Mouse (Mus musculus): ENCODE data around the gene Rarres2. TPM values are rescaled to one million over a fixed set of nuclear protein-coding genes. Genes with fewer than 3 reads are reported as not detected.
A peak's percentile ranks its signal among the peaks of the same experiment; 100 is the strongest.

The Rarres2 gene
- polyA plus RNA-seq (2015; fragmentation: Nextera tagmentation; extraction: Ambion mirVana), result 76.6 and 84.0 TPM in 2 replicates

DNA sequence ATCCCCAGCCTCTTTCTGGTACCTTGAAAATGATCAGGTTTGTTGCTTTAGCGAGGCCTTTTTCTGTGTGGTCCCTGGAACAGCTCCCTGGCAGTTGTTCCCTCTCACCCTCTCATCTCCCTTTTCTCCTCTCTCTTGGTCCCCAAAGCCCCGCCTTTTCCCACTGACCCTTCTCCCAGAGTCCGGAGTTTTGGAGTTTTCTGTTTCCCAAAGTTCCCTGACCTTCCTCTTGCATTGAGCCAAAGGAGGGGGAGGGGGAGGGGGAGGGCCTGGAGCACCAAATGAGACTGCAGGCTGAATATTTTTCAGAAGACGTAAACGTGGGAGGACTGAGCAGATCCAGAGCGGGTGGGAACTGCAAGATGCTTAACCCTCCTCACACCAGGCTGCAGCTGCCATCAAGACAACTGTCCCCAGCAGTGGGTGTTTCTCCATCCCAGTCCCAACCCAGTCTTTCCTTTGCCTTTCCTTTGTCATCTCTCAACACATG lies at the start of gene Rarres2:
Gene Rarres2 (minus strand): TSS at position 218 of the 490 bp plus-strand sequence.
- peaks cover 34% of the 10 kb centered on the region for H3K4me1 ChIP-seq
- 18% methylated on average over 6 of the region's 6 CpGs for WGBS
- H3K27ac ChIP-seq, result peak within 1 kb of the TSS; percentile 78
- no peaks in the 10 kb centered on the region for H3K9me3 ChIP-seq
- H3K27me3 ChIP-seq, result no peaks in the 10 kb centered on the region
- no peak within 1 kb of the TSS for H3K9ac ChIP-seq
- H3K36me3 ChIP-seq, result no peaks in the 10 kb centered on the region
- H3K4me2 ChIP-seq, result peak within 1 kb of the TSS; percentile 46
- H3K4me3 ChIP-seq, result peak within 1 kb of the TSS; percentile 13
- ATAC-seq (ENCODE audit: borderline replicate concordance, extremely low read depth, low FRiP score, low TSS enrichment), result peak; percentile 81

DNA sequence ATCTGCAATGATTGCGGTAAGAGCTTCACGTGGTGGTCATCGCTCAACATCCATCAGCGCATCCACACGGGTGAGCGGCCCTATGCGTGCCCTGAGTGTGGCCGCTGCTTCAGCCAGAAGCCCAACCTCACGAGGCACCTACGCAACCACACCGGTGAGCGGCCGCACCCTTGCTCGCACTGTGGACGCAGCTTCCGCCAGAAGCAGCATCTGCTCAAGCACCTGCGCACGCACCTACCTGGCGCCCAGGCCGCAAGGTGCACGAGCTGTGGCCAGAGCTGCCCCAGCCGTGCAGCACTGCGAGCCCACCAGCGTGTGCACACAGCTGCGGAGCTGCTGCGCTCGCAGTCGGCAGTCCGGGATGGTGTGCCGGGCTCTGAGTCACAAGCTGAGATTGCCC lies 47.4 kb upstream of the Rarres2 start:
- no peaks in the 10 kb centered on the region for H3K9me3 ChIP-seq
- H3K36me3 ChIP-seq, result peaks cover 18% of the 10 kb centered on the region
- H3K27ac ChIP-seq, result no peak overlapping the region
- no peak for ATAC-seq (ENCODE audit: borderline replicate concordance, extremely low read depth, low FRiP score, low TSS enrichment)
- WGBS, result 94% methylated on average over 30 of the region's 30 CpGs
- H3K4me1 ChIP-seq, result no peaks in the 10 kb centered on the region
- H3K4me2 ChIP-seq, result no peak overlapping the region
- no peak overlapping the region for H3K9ac ChIP-seq
- H3K27me3 ChIP-seq, result no peaks in the 10 kb centered on the region
- no peak overlapping the region for H3K4me3 ChIP-seq

DNA sequence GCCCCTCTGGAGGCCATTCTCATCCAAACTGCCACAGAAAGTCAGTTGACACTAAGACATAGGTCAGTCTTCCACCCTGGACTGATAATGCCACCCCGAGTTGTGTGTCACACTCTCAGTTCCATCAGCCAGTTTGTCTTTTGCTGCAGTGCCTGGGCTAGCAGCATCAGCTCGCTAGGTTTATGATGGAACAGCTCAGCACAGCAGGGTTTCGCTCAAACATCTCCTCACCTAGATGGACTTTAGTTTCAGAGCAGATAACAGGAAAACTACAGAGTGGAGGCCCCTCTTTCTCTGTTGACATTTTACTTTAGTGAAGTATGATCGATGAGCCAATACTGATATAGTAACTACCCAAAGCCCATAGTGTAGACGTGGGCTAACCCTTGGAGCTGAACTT lies 42.2 kb upstream of the Rarres2 start:
- Histone ChIP-seq H3K4me3 (no peak overlapping the region), H3K36me3 (peaks cover 10% of the 10 kb centered on the region), H3K9ac (no peak overlapping the region), H3K4me1 (no peaks in the 10 kb centered on the region), H3K9me3 (no peaks in the 10 kb centered on the region), H3K27ac (no peak overlapping the region), H3K27me3 (no peaks in the 10 kb centered on the region), H3K4me2 (no peak overlapping the region)
- 84% methylated on average over 5 of the region's 5 CpGs for WGBS
- no peak for ATAC-seq (ENCODE audit: borderline replicate concordance, extremely low read depth, low FRiP score, low TSS enrichment)

DNA sequence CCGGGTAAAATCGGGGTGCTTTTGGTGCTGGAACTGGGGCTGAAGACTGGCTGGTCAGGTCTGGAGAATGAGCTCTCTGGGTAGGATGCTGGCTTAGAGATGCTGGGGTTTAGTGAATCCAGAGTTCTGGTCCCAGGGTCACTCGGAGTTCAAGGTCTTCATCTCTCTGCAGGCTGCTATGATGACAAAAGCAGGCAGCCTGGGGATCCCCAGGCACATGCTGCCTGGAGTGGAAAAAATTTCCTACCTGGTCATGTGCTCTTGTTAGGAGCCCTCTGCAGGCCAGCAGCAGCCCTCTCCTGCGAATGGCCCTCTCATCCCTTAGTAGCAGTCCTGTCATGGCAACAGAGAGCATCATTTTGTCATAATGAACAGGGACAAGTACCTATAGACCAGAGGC lies 40.9 kb upstream of the Rarres2 start:
- Histone ChIP-seq H3K4me2 (no peak overlapping the region), H3K9me3 (no peaks in the 10 kb centered on the region), H3K4me1 (no peaks in the 10 kb centered on the region), H3K27ac (no peak overlapping the region), H3K4me3 (no peak overlapping the region), H3K36me3 (0 out of 2 replicates have a peak, but pooled peaks cover 3% of the 10 kb centered on the region), H3K9ac (no peak overlapping the region), H3K27me3 (no peaks in the 10 kb centered on the region)
- no peak for ATAC-seq (ENCODE audit: borderline replicate concordance, extremely low read depth, low FRiP score, low TSS enrichment)
- WGBS, result 88% methylated on average over 4 of the region's 4 CpGs

DNA sequence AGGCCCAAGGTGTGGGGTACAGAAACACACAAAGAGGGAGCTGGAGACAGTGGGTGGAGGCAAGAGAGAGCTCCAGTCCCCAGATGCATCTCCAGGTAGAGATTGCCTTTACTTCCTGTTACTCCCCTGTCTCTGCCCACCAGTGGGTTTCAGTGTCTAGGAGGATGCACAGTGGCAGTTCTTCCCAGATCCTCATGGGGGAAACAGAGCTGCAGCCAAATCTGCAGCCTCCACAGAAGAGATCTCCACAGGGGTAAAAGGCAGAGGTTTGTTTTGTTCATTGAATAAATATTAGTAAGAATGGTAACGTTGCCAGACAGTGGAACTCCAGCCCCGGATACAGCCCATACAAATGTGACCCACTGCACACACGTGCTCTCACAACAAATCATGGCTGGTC lies 38.1 kb upstream of the Rarres2 start:
- H3K4me3 ChIP-seq, result no peak overlapping the region
- no peak overlapping the region for H3K9ac ChIP-seq
- no peaks in the 10 kb centered on the region for H3K4me1 ChIP-seq
- H3K27ac ChIP-seq, result no peak overlapping the region
- 0 out of 2 replicates have a peak, but pooled peaks have one; percentile 5 for ATAC-seq (ENCODE audit: borderline replicate concordance, extremely low read depth, low FRiP score, low TSS enrichment)
- no peak overlapping the region for H3K4me2 ChIP-seq
- H3K9me3 ChIP-seq, result no peaks in the 10 kb centered on the region
- 47% methylated on average over 3 of the region's 3 CpGs for WGBS
- 0 out of 2 replicates have a peak, but pooled peaks cover 3% of the 10 kb centered on the region for H3K36me3 ChIP-seq
- no peaks in the 10 kb centered on the region for H3K27me3 ChIP-seq

DNA sequence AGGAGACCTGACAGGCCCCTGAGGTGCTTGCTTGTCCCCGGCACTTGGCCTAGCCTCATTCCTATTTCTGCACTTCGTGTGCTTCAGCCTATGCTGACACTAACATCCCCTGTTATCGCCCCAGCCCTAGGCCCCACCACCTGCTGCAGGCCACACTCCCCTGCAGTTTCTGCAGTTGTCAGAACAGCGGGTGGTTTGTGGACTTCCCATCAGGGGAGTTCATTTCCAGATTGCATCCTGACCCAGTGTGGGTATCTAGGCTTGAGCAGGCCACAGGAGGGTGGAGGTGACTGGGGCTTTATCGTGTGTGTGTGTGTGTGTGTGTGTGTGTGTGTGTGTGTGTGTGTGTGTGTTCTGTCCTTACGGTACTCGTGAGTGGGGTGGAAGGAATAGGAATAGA lies 36.9 kb upstream of the Rarres2 start:
- Histone ChIP-seq H3K4me1 (no peaks in the 10 kb centered on the region), H3K9ac (no peak overlapping the region)
- WGBS, result 58% methylated on average over 7 of the region's 7 CpGs

DNA sequence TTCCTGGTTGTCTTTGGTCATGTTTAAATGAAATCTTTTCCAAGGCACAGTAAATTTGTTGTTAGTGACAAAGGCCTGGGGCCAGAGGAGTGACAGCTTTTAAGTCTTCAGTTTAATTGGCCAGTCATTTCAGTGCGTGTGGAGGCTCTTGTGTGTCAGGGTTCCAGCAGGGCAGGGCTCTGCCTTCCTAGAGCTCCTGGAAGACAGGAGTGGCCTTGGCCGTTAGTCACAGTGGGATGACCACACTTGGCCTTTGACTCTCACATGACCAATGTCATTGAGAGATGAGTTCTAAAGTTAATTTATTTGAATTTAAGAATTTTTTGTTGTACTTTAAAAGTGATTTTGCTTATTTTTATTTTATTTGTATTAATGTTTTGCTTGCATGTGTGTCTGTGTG lies 35.5 kb upstream of the Rarres2 start:
- no peaks in the 10 kb centered on the region for H3K27me3 ChIP-seq
- no peak overlapping the region for H3K27ac ChIP-seq
- no peak for ATAC-seq (ENCODE audit: borderline replicate concordance, extremely low read depth, low FRiP score, low TSS enrichment)
- H3K4me3 ChIP-seq, result no peak overlapping the region
- WGBS, result 70% methylated on average over 2 of the region's 2 CpGs
- H3K36me3 ChIP-seq, result no peaks in the 10 kb centered on the region
- no peak overlapping the region for H3K9ac ChIP-seq
- no peaks in the 10 kb centered on the region for H3K9me3 ChIP-seq
- no peaks in the 10 kb centered on the region for H3K4me1 ChIP-seq
- H3K4me2 ChIP-seq, result no peak overlapping the region

More for the DNA sequence above, 36.9 kb upstream of the Rarres2 start:
- ATAC-seq (ENCODE audit: borderline replicate concordance, extremely low read depth, low FRiP score, low TSS enrichment), result no peak
- Histone ChIP-seq H3K36me3 (0 out of 2 replicates have a peak, but pooled peaks cover 3% of the 10 kb centered on the region), H3K27ac (no peak overlapping the region), H3K9me3 (no peaks in the 10 kb centered on the region), H3K4me3 (no peak overlapping the region), H3K27me3 (no peaks in the 10 kb centered on the region), H3K4me2 (no peak overlapping the region)

DNA sequence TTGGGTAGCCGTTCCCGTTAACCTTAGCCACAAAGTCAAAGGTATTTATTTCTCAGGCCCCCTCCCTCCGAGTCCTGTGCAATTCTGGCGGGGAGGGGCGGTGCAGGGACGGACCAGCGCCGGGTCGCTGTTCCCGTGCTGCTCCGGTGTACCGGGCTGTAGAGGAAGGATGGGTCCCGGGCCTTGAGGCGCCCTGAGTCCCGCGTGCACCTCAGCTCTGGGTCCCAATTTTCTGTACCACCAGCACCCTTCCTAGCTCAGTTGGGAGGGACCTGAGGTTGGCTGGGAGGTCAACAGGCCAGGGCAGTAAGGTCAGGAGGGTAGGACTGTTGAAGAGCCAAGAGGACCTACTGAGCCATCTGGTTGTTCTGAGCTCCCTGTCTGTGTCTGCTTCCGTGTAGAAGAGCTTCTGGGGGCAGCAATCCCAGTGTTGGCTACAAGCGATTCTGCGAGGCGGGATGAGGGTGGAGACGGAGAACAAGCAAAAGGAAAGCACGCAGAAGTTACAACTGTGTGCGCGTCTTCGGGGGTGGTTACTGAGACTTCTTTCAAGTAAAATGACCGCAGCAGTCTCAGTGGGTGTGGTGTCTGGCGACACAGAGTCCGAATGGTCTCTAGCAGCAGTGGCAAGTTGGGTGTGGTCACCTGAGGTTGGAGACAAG lies 29.6 kb upstream of the Rarres2 start:
- WGBS, result 1% methylated on average over 28 of the region's 28 CpGs
- Histone ChIP-seq H3K4me3 (peak overlapping the region; percentile 69), H3K9ac (peak overlapping the region; percentile 78)

DNA sequence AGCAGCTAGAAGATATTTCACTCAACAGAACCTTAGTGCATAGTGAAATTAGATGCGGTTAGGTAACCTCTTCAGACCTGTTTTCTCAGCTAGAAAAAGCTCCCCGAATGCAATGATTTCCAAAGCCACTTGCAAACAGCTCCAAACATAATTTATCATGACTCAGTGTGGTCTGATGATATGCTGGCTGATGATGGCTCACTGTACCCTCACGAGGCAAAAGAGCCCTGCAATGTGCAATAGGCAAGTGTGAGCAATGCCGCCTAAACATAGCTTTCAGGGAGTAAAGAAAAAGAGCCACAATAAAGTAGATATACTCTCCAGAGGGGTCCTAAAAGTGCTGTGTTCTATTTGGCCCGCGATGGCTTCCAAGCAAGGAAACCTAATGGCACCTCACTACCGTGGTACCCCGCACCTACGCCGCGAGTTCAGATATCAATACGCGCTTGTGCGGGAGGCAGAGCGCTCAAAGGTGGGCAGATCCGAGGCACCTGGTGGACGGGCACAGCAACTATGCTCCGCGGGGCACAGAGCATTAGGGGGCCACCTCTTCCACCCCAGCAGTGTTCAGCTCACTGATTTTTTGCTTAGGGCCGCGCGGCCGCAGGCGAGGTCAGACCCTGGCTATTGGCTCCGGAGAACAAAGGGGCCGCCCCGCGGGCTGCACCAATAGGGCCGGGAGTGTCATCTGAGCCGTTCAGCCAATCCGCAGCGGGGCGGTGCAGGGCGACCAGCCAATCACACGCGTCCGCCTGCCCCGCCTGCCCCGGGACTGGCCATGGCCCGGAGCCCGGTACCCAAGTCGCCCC lies 28.9 kb upstream of the Rarres2 start, which contains the start of gene Zfp775:
Gene Zfp775 (plus strand): TSS at position 793 of the 809 bp plus-strand sequence.
- WGBS, result 4% methylated on average over 42 of the region's 42 CpGs
- H3K9me3 ChIP-seq, result peaks cover 16% of the 10 kb centered on the region
- peak within 1 kb of the TSS; percentile 78 for H3K9ac ChIP-seq
- H3K27ac ChIP-seq, result peak within 1 kb of the TSS; percentile 80
- ATAC-seq (ENCODE audit: borderline replicate concordance, extremely low read depth, low FRiP score, low TSS enrichment), result peak; percentile 99
- H3K36me3 ChIP-seq, result peaks cover 36% of the 10 kb centered on the region
- H3K4me3 ChIP-seq, result peak within 1 kb of the TSS; percentile 69
- peak within 1 kb of the TSS; percentile 86 for H3K4me2 ChIP-seq
- H3K4me1 ChIP-seq, result peaks cover 8% of the 10 kb centered on the region
- no peaks in the 10 kb centered on the region for H3K27me3 ChIP-seq

More for the DNA sequence above, 29.6 kb upstream of the Rarres2 start:
- Histone ChIP-seq H3K4me2 (peak overlapping the region; percentile 86), H3K9me3 (peaks cover 8% of the 10 kb centered on the region; the same call in 1 of the 2 replicates), H3K36me3 (peaks cover 29% of the 10 kb centered on the region), H3K27ac (peak overlapping the region; percentile 32), H3K27me3 (no peaks in the 10 kb centered on the region), H3K4me1 (peaks cover 8% of the 10 kb centered on the region)
- peak; percentile 63 for ATAC-seq (ENCODE audit: borderline replicate concordance, extremely low read depth, low FRiP score, low TSS enrichment)

DNA sequence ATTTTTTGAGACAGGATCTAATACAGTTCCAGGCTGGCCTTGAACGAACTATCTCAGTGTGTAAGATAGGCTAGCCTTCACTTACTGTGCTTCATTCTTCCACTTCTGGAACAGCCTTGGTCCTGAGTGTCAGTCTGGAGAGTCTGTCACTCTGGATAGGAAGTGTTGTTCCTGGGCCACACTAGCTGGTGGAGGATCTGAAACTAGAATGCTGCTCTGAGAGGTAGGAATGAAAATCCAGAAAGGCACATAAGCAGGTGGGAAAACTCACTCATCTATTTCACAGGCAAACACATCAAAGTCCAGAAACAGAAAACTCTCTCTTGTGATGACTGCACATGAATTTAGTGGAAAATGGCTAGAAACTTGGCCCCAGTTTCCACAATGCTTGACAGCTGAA lies 28.0 kb upstream of the Rarres2 start:
- no peak for ATAC-seq (ENCODE audit: borderline replicate concordance, extremely low read depth, low FRiP score, low TSS enrichment)
- H3K9me3 ChIP-seq, result peaks cover 20% of the 10 kb centered on the region
- H3K9ac ChIP-seq, result no peak overlapping the region
- 90% methylated on average over 1 of the region's 1 CpGs for WGBS
- no peaks in the 10 kb centered on the region for H3K27me3 ChIP-seq
- peaks cover 45% of the 10 kb centered on the region for H3K36me3 ChIP-seq
- H3K27ac ChIP-seq, result no peak overlapping the region
- no peak overlapping the region for H3K4me2 ChIP-seq
- H3K4me3 ChIP-seq, result no peak overlapping the region
- H3K4me1 ChIP-seq, result peaks cover 8% of the 10 kb centered on the region

DNA sequence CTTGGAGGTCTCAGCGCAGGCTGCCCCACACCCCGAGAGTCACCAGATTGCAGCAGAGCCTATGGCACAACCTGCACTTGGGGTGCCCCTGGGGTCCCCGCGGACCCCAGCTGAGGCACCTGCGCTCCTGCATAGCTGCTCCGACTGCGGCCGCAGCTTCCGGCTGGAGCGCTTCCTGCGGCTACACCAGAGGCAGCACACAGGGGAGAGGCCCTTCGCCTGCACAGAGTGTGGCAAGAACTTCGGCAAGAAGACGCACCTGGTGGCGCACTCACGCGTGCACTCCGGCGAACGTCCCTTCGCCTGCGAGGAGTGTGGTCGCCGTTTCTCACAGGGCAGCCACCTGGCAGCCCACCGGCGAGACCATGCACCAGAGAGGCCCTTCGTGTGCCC lies 24.6 kb upstream of the Rarres2 start:
- H3K9ac ChIP-seq, result no peak overlapping the region
- H3K4me3 ChIP-seq, result no peak overlapping the region
- peaks cover 48% of the 10 kb centered on the region for H3K36me3 ChIP-seq
- H3K27ac ChIP-seq, result no peak overlapping the region
- peaks cover 17% of the 10 kb centered on the region for H3K4me1 ChIP-seq
- H3K4me2 ChIP-seq, result no peak overlapping the region
- peaks cover 20% of the 10 kb centered on the region for H3K9me3 ChIP-seq
- 96% methylated on average over 27 of the region's 27 CpGs for WGBS
- no peak for ATAC-seq (ENCODE audit: borderline replicate concordance, extremely low read depth, low FRiP score, low TSS enrichment)
- no peaks in the 10 kb centered on the region for H3K27me3 ChIP-seq

All from lung, embryonic 15.5 days (tissue).